Mouse (Mus musculus) heart, postnatal 0 days (tissue): ENCODE results near the gene Shbg. TPM values are rescaled to one million over a fixed set of nuclear protein-coding genes. Genes with fewer than 3 reads are reported as not detected.
A peak's percentile ranks its signal among the peaks of the same experiment; 100 is the strongest.

Source experiments
- ATAC-seq: fragments of 200-750 bp; cut with Nextera tagmentation; 2 replicates; pipeline ENCODE4 v1.8.0; 2017; ENCODE audit warnings: low read depth, moderate number of reproducible peaks, moderate library complexity; ENCODE audit not compliant: insufficient read depth
- DNase-seq: peaks from one replicate; pipeline ENCODE4 v3.0.0-alpha.2; 2016; ENCODE audit warnings: low spot score
- H3K27ac ChIP-seq: fragments of 300-500 bp; sonication (generic); 2 replicates; pipeline ENCODE4 v1.5.1; 2014; ENCODE audit warnings: low read depth, mild to moderate bottlenecking
- H3K27me3 ChIP-seq: fragments of 300-500 bp; sonication (generic); 2 replicates; pipeline ENCODE4 v1.6.1; 2014; ENCODE audit warnings: low read length, mixed read lengths; ENCODE audit not compliant: control insufficient read depth, insufficient read depth
- H3K36me3 ChIP-seq: fragments of 300-500 bp; sonication (generic); replicated peaks from 2 replicates; pipeline ENCODE4 v1.6.1; 2014; ENCODE audit warnings: low read length, mixed read lengths; ENCODE audit not compliant: control insufficient read depth, insufficient read depth
- H3K4me1 ChIP-seq: fragments of 300-500 bp; sonication (generic); 2 replicates; pipeline ENCODE4 v1.6.1; 2014; ENCODE audit warnings: antibody characterized with exemption; ENCODE audit not compliant: control insufficient read depth, insufficient read depth
- H3K4me2 ChIP-seq: fragments of 300-500 bp; sonication (generic); 2 replicates; pipeline ENCODE4 v1.6.1; 2014; ENCODE audit warnings: low read depth, mild to moderate bottlenecking, low read length, moderate library complexity
- H3K4me3 ChIP-seq: fragments of 300-500 bp; sonication (generic); 2 replicates; pipeline ENCODE4 v1.5.1; 2014; ENCODE audit warnings: low read depth, low read length
- H3K9ac ChIP-seq: fragments of 300-500 bp; sonication (generic); replicated peaks from 2 replicates; pipeline ENCODE4 v1.6.1; 2014; ENCODE audit warnings: low read depth, low read length, mixed read lengths
- H3K9me3 ChIP-seq: fragments of 300-500 bp; sonication (generic); replicated peaks from 2 replicates; pipeline ENCODE4 v1.6.1; 2016; ENCODE audit warnings: low read length; ENCODE audit not compliant: control insufficient read depth
- CTCF ChIP-seq: IDR thresholded peaks from 2 replicates; pipeline ENCODE4 v1.5.1; 2016; ENCODE audit warnings: antibody characterized with exemption, control low read depth, low read depth
- EP300 ChIP-seq: IDR thresholded peaks from 2 replicates; pipeline ENCODE4 v1.6.1; 2016; ENCODE audit warnings: antibody characterized with exemption, low read depth
- WGBS: fragments of 180-500 bp; shearing (Covaris S2); extraction: QIAGEN DNeasy Blood & Tissue Kit; methylation state at CpG from one replicate; pipeline ENCODE4 v1.1.7; 2014; 5-methylcytosine and 5-hydroxymethylcytosine counted together
- microRNA counts: library from miRNA; unstranded; fragments of <30 nt; microRNA quantifications from one replicate; lab custom pipeline; 2015
- microRNA-seq: library from miRNA; unstranded; fragments of <30 nt; microRNA quantifications from one replicate; pipeline ENCODE4, GENCODE M21; 2016
- polyA plus RNA-seq: library from polyadenylated mRNA; unstranded; fragments of >200 nt; fragmentation: Nextera tagmentation; extraction: Ambion mirVana; gene quantifications from 2 replicates; pipeline ENCODE4 v1.2.1, GENCODE M21; 2015
- total RNA-seq: library from RNA; depleted of rRNA; stranded (reverse); fragments of >200 nt; gene quantifications from 2 replicates; pipeline ENCODE4 v1.2.3, GENCODE M21; 2014; ENCODE audit warnings: low replicate concordance; rRNA removed

The Shbg gene
- total and polyA plus RNA-seq, 2 experiments from 2014 or later: not detected

DNA sequence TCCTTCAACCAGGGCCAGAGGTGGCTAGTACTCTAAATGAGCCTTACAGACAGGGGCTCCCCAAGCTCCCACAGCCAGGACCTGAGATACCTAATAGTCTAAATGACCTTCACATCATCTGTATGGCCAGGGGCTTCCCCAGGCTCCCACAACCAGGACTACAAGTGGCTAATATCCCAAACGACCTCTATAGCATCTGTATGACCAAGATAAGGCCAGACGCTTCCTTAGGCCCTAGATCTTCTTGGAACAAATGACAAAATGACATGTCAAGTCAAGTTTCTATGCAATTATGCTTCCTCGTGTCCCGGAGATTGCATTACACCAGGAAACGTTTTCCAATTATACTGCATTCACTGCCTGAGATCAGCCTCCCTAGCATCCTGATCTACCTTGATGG lies 41.4 kb downstream of the Shbg start:
- Histone ChIP-seq H3K4me1 (peaks cover 13% of the 10 kb centered on the region; the same call in 1 of the 2 replicates), H3K27me3 (no peaks in the 10 kb centered on the region), H3K4me3 (no peak overlapping the region), H3K9me3 (no peaks in the 10 kb centered on the region), H3K9ac (no peak overlapping the region), H3K27ac (no peak overlapping the region), H3K4me2 (no peak overlapping the region), H3K36me3 (no peaks in the 10 kb centered on the region; the same call in 1 of the 2 replicates)
- ATAC-seq: no peak
- WGBS: 58% methylated on average over 5 of the region's 5 CpGs
- TF ChIP-seq EP300: no peak
- DNase-seq: no peak

DNA sequence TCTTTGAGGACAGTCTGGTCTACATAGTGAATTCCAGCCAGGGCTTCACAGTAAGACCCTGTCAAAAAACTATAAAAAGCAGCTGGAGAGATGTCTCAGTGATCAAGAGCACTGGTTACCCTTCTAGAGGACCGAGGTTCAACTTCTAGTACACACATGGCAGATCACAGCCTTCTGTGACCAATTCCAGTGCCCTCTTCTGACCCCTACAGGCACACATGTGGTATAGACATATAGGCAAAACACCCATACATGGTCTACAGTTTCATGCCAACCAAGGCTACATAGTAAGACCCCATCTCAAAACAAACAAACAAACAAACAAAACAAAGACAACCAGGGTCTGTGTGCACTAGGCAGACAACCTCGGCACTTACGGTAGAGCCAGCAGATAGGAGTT lies 42.5 kb downstream of the Shbg start:
- DNase-seq (peak; percentile 61), ATAC-seq (no peak)
- Histone ChIP-seq H3K27me3 (no peaks in the 10 kb centered on the region), H3K9me3 (no peaks in the 10 kb centered on the region), H3K27ac (no peak overlapping the region), H3K4me3 (no peak overlapping the region), H3K4me2 (no peak overlapping the region), H3K4me1 (peaks cover 13% of the 10 kb centered on the region; the same call in 1 of the 2 replicates), H3K36me3 (peaks cover 9% of the 10 kb centered on the region), H3K9ac (no peak overlapping the region)
- WGBS: 50% methylated on average over 3 of the region's 3 CpGs
- TF ChIP-seq EP300: no peak
- peak; percentile 63 for TF ChIP-seq CTCF

DNA sequence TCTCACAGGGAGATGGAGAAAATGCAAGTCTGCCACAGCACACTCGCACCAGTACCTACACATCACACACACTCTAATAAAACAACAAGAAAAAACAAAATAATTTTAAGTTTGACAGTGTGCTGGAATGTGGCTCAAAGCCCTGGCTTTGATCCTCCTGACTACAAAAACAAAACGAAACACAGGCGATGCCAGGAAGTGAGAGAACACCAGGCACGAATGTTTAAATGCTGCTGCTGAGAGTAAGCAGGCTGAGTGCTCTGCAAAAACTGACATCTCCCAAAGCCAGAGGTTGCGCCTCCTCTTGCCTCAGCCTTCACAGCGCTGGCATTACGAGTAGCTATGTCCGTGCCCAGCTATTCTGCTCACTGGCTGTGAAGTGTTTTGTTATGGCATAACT lies 52.6 kb downstream of the Shbg start:
- Histone ChIP-seq H3K36me3 (peaks cover 47% of the 10 kb centered on the region), H3K9me3 (no peaks in the 10 kb centered on the region), H3K9ac (no peak overlapping the region), H3K4me3 (no peak overlapping the region), H3K27ac (no peak overlapping the region), H3K27me3 (no peaks in the 10 kb centered on the region), H3K4me2 (no peak overlapping the region), H3K4me1 (0 out of 2 replicates have a peak, but pooled peaks cover 12% of the 10 kb centered on the region)
- no peak for TF ChIP-seq EP300
- TF ChIP-seq CTCF: no peak
- DNase-seq (no peak), ATAC-seq (no peak)
- WGBS: 78% methylated on average over 8 of the region's 8 CpGs

MicroRNA genes within 50 kb of the gene (microRNA counts, 519-probe panel; counts per million panel counts)
- microRNA mmu-miR-1934 (lab: Ali Mortazavi, UCI) (not detected), microRNA mmu-miR-467f (lab: Ali Mortazavi, UCI) (3,463 counts per million, percentile 40 among the panel's probes with 10 or more counts)

Small RNAs within 50 kb of the gene (microRNA-seq; reads per million reads assigned to microRNA genes)
- gene Mir1934: 2.0 reads per million, percentile 5 among the genes with 10 or more reads in this experiment
- not detected for gene Mir467f

Other genes starting within 250 kb of the Shbg start
Only the 30 nearest of the 33 such genes appear.
- 64.9 and 93.4 TPM in 2 replicates for gene Naa38, start 222.4 kb downstream of the Shbg start, total RNA-seq
- gene Naa38, start 222.4 kb downstream of the Shbg start, polyA plus RNA-seq: 171 and 175 TPM in 2 replicates
- gene Cyb5d1, start 222.3 kb downstream of the Shbg start, total RNA-seq: 14.2 and 17.6 TPM in 2 replicates
- gene Cyb5d1, start 222.3 kb downstream of the Shbg start, polyA plus RNA-seq: 16.7 and 18.6 TPM in 2 replicates
- gene Tmem88, start 219.7 kb downstream of the Shbg start, total RNA-seq: 32.4 and 33.0 TPM in 2 replicates
- gene Tmem88, start 219.7 kb downstream of the Shbg start, polyA plus RNA-seq: 59.7 and 62.5 TPM in 2 replicates
- 7.8 and 10.0 TPM in 2 replicates for gene Kdm6b, start 204.2 kb downstream of the Shbg start, total RNA-seq
- 23.0 and 23.6 TPM in 2 replicates for gene Kdm6b, start 204.2 kb downstream of the Shbg start, polyA plus RNA-seq
- not detected in 2 replicates for gene Dnah2, start 68.8 kb downstream of the Shbg start, total RNA-seq
- 0.03 and 0.30 TPM in 2 replicates for gene Dnah2, start 68.8 kb downstream of the Shbg start, polyA plus RNA-seq
- 70.1 and 79.5 TPM in 2 replicates for gene Efnb3, start 57.7 kb downstream of the Shbg start, total RNA-seq
- gene Efnb3, start 57.7 kb downstream of the Shbg start, polyA plus RNA-seq: 69.4 and 75.6 TPM in 2 replicates
- 12.4 and 18.7 TPM in 2 replicates for gene Wrap53, start 37.6 kb downstream of the Shbg start, total RNA-seq
- 6.7 and 7.8 TPM in 2 replicates for gene Wrap53, start 37.6 kb downstream of the Shbg start, polyA plus RNA-seq
- 33.6 and 35.9 TPM in 2 replicates for gene Trp53, start 37.5 kb downstream of the Shbg start, total RNA-seq
- gene Trp53, start 37.5 kb downstream of the Shbg start, polyA plus RNA-seq: 31.5 and 32.6 TPM in 2 replicates
- 23.7 and 24.7 TPM in 2 replicates for gene Atp1b2, start 12.0 kb downstream of the Shbg start, total RNA-seq
- 15.1 and 16.8 TPM in 2 replicates for gene Atp1b2, start 12.0 kb downstream of the Shbg start, polyA plus RNA-seq
- 7.3 TPM in 1 of 2 replicates, not detected in the other for gene Sat2, start 4.1 kb upstream of the Shbg start, total RNA-seq
- 17.8 and 18.8 TPM in 2 replicates for gene Sat2, start 4.1 kb upstream of the Shbg start, polyA plus RNA-seq
- 64.7 and 102 TPM in 2 replicates for gene Fxr2, start 15.1 kb upstream of the Shbg start, total RNA-seq
- 15.8 and 17.7 TPM in 2 replicates for gene Fxr2, start 15.1 kb upstream of the Shbg start, polyA plus RNA-seq
- gene Sox15, start 37.4 kb upstream of the Shbg start, total RNA-seq: not detected in 2 replicates
- not detected in 2 replicates for gene Sox15, start 37.4 kb upstream of the Shbg start, polyA plus RNA-seq
- gene Mpdu1, start 44.7 kb upstream of the Shbg start, total RNA-seq: 123 and 137 TPM in 2 replicates
- gene Mpdu1, start 44.7 kb upstream of the Shbg start, polyA plus RNA-seq: 30.0 and 33.0 TPM in 2 replicates
- 2.6 and 6.9 TPM in 2 replicates for gene Cd68, start 48.2 kb upstream of the Shbg start, total RNA-seq
- gene Cd68, start 48.2 kb upstream of the Shbg start, polyA plus RNA-seq: 6.1 and 8.5 TPM in 2 replicates
- 573 and 656 TPM in 2 replicates for gene Eif4a1, start 54.5 kb upstream of the Shbg start, total RNA-seq
- gene Eif4a1, start 54.5 kb upstream of the Shbg start, polyA plus RNA-seq: 261 and 289 TPM in 2 replicates
- 39.7 and 92.3 TPM in 2 replicates for gene Senp3, start 64.2 kb upstream of the Shbg start, total RNA-seq
- gene Senp3, start 64.2 kb upstream of the Shbg start, polyA plus RNA-seq: 27.4 and 32.6 TPM in 2 replicates
- 0.81 TPM in 1 of 2 replicates, not detected in the other for gene Tnfsf13, start 67.9 kb upstream of the Shbg start, total RNA-seq
- gene Tnfsf13, start 67.9 kb upstream of the Shbg start, polyA plus RNA-seq: 0.57 and 0.89 TPM in 2 replicates
- gene Tnfsf12, start 77.9 kb upstream of the Shbg start, total RNA-seq: 8.5 and 9.3 TPM in 2 replicates
- gene Tnfsf12, start 77.9 kb upstream of the Shbg start, polyA plus RNA-seq: 5.3 and 5.5 TPM in 2 replicates
- 0.65 and 1.8 TPM in 2 replicates for gene Tnfsfm13, start 78.2 kb upstream of the Shbg start, total RNA-seq
- 2.8 and 3.0 TPM in 2 replicates for gene Tnfsfm13, start 78.2 kb upstream of the Shbg start, polyA plus RNA-seq
- gene Polr2a, start 140.7 kb upstream of the Shbg start, total RNA-seq: 13.4 and 15.6 TPM in 2 replicates
- gene Polr2a, start 140.7 kb upstream of the Shbg start, polyA plus RNA-seq: 6.2 and 6.6 TPM in 2 replicates
- not detected in 2 replicates for gene Slc35g3, start 144.1 kb upstream of the Shbg start, total RNA-seq
- gene Slc35g3, start 144.1 kb upstream of the Shbg start, polyA plus RNA-seq: 0.18 TPM in 1 of 2 replicates, not detected in the other
- gene Zbtb4, start 148.0 kb upstream of the Shbg start, total RNA-seq: 21.2 and 28.7 TPM in 2 replicates
- gene Zbtb4, start 148.0 kb upstream of the Shbg start, polyA plus RNA-seq: 2.6 and 2.9 TPM in 2 replicates
- gene Chrnb1, start 178.0 kb upstream of the Shbg start, total RNA-seq: 2.5 and 11.2 TPM in 2 replicates
- 2.7 and 3.1 TPM in 2 replicates for gene Chrnb1, start 178.0 kb upstream of the Shbg start, polyA plus RNA-seq
- 5.3 and 5.7 TPM in 2 replicates for gene Fgf11, start 184.0 kb upstream of the Shbg start, total RNA-seq
- gene Fgf11, start 184.0 kb upstream of the Shbg start, polyA plus RNA-seq: 0.75 and 1.0 TPM in 2 replicates
- gene Tmem102, start 187.7 kb upstream of the Shbg start, total RNA-seq: 0.43 and 2.7 TPM in 2 replicates
- 2.6 TPM in 2 replicates for gene Tmem102, start 187.7 kb upstream of the Shbg start, polyA plus RNA-seq
- gene Gm39566, start 197.4 kb upstream of the Shbg start, total RNA-seq: not detected in 2 replicates
- not detected in 2 replicates for gene Gm39566, start 197.4 kb upstream of the Shbg start, polyA plus RNA-seq
- gene Spem2, start 200.6 kb upstream of the Shbg start, total RNA-seq: not detected in 2 replicates
- gene Spem2, start 200.6 kb upstream of the Shbg start, polyA plus RNA-seq: not detected in 2 replicates
- not detected in 2 replicates for gene Spem1, start 204.3 kb upstream of the Shbg start, total RNA-seq
- gene Spem1, start 204.3 kb upstream of the Shbg start, polyA plus RNA-seq: not detected in 2 replicates
- 4.5 and 10.1 TPM in 2 replicates for gene Nlgn2, start 219.9 kb upstream of the Shbg start, total RNA-seq
- 0.89 TPM in 2 replicates for gene Nlgn2, start 219.9 kb upstream of the Shbg start, polyA plus RNA-seq
- 78.5 and 169 TPM in 2 replicates for gene Tmem256, start 220.6 kb upstream of the Shbg start, total RNA-seq
- gene Tmem256, start 220.6 kb upstream of the Shbg start, polyA plus RNA-seq: 411 and 424 TPM in 2 replicates